Mouse (Mus musculus): ENCODE measurements around the gene Bag5. TPM values are rescaled to one million over a fixed set of nuclear protein-coding genes. Genes with fewer than 3 reads are reported as not detected.
A peak's percentile ranks its signal among the peaks of the same experiment; 100 is the strongest.
"Not testable (repeated sequence)": the region's sequence is repeated elsewhere in the genome, so short reads cannot be mapped to it uniquely, and the experiment has no call there.

Bag5 gene
- polyA plus RNA-seq, 1 experiment from 2014 or later: 71.5 TPM

DNA sequence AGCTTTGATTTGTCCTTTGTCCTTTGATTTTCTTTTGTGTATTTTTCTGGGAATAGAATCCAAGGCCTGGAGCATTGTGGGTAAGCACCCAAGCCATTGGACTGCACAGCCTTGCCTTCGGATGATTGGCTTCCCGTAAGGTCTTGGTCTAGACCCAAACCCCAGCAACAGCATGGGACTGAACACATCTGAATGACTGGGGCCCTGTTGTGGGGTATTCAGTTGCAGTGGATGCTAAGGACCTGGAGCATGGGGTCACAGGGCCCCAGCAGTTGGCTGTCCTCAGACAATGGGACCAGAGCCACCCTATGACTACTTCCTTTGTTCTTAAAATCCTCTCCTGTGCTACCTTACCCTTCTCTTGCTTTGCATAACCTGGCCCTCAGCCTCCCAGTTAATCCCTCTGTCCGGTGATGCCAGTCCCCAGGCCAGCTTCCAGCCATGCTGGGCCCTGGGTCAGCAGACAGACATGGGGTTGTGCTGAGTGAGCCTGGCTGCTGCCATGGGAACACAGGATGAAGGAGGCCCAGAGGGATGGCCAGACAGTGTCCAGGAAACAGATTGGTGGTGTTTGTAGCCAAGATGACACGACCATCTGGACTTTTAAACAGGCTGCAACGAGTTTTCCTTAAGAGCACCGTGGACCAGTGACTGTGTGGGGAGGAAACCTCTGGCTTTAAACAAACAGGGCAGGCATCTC lies 11.7 kb upstream of the Bag5 start:
- Histone ChIP-seq H3K27me3 (replicated peaks; ENCODE audit: control insufficient read depth, insufficient read depth, low read length) (no peaks in the 10 kb centered on the region), H3K4me2 (ENCODE audit: low read length) (no peak overlapping the region), H3K4me1 (replicated peaks; ENCODE audit: control insufficient read depth, insufficient read depth, low read length) (no peaks in the 10 kb centered on the region), H3K9me3 (ENCODE audit: control insufficient read depth, low read length) (no peaks in the 10 kb centered on the region), H3K4me3 (replicated peaks; ENCODE audit: low read length) (no peak overlapping the region), H3K36me3 (ENCODE audit: control insufficient read depth, insufficient read depth) (no peaks in the 10 kb centered on the region; the same call in 1 of the 2 replicates), H3K9ac (replicated peaks; ENCODE audit: low read depth, low read length) (no peak overlapping the region), H3K27ac (ENCODE audit: low read length) (peak overlapping the region; percentile 29; the same call in 1 of the 2 replicates)
- ATAC-seq: no peak
- WGBS: 40% methylated on average over 6 of the region's 6 CpGs

DNA sequence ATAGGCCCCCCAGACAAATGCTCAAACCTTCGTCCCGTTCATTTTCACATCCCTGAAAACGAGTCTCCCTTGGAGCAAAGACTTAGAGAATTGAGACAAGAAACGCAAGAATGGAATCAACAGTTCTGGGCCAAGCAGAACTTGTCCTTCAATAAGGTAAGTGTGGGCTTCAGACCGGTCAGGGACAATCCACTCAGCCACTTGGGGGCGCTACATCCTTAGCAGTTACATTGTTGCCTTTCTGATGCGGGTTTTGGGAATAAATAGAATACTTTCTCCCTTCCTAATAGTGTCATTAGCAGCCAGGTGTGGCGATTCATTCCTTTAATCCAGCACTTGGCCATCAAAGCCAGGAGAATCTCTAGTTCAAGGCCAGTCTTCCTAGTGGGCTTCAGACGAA lies 9.6 kb upstream of the Bag5 start:
- peaks cover 5% of the 10 kb centered on the region for H3K4me1 ChIP-seq (replicated peaks; ENCODE audit: control insufficient read depth, insufficient read depth, low read length)
- no peaks in the 10 kb centered on the region; the same call in 1 of the 2 replicates for H3K36me3 ChIP-seq (ENCODE audit: control insufficient read depth, insufficient read depth)
- no peak overlapping the region for H3K27ac ChIP-seq (ENCODE audit: low read length)
- no peak for ATAC-seq
- no peak overlapping the region for H3K9ac ChIP-seq (replicated peaks; ENCODE audit: low read depth, low read length)
- no peaks in the 10 kb centered on the region for H3K9me3 ChIP-seq (ENCODE audit: control insufficient read depth, low read length)
- H3K4me3 ChIP-seq (replicated peaks; ENCODE audit: low read length): no peak overlapping the region
- H3K27me3 ChIP-seq (replicated peaks; ENCODE audit: control insufficient read depth, insufficient read depth, low read length): no peaks in the 10 kb centered on the region
- WGBS: 69% methylated on average over 9 of the region's 9 CpGs
- H3K4me2 ChIP-seq (ENCODE audit: low read length): no peak overlapping the region

DNA sequence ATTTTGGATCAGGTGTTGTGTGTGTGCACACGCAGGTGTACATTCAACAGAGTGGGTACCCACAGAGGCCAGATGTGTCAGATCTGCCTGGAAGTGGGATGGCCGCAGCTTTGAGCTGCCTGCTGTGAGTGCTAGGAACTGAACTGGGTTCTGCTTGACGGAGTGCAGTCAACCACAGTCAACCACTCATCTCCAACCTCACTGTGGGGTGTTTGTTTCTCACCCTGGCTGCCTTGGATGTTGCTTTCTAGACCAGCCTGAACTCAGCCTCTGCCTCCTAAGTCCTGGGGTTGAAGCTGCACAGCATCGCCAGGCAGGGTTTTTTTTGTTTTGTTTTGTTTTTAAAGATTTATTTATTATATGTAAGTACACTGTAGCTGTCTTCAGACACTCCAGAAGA lies 7.2 kb upstream of the Bag5 start:
- Histone ChIP-seq H3K9ac (replicated peaks; ENCODE audit: low read depth, low read length) (no peak overlapping the region), H3K4me1 (replicated peaks; ENCODE audit: control insufficient read depth, insufficient read depth, low read length) (peaks cover 5% of the 10 kb centered on the region), H3K4me2 (ENCODE audit: low read length) (no peak overlapping the region), H3K4me3 (replicated peaks; ENCODE audit: low read length) (no peak overlapping the region), H3K27ac (ENCODE audit: low read length) (no peak overlapping the region), H3K27me3 (replicated peaks; ENCODE audit: control insufficient read depth, insufficient read depth, low read length) (no peaks in the 10 kb centered on the region), H3K9me3 (ENCODE audit: control insufficient read depth, low read length) (no peaks in the 10 kb centered on the region), H3K36me3 (ENCODE audit: control insufficient read depth, insufficient read depth) (no peaks in the 10 kb centered on the region; the same call in none of the 2 replicates)
- ATAC-seq: no peak
- WGBS: 84% methylated on average over 4 of the region's 4 CpGs

DNA sequence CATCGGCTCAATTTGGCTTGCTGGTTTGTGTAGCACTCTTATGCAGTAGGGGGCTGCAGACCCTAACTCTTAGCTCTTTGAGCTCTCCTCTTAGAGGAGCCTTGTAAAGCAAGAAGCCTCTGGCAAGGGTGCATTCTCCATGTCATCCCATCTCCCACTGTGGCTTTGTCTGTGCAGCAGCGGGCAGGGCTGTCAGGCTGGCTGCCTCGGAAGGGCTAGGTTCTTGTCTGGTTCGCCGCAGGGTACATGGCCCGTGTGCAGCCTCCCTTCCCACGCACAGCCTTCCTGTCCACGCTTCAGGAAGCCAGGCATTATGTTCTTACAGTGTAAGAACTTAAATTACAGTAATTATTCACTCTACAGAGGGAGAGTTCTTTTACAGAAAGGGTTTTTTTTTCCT lies 5.6 kb upstream of the Bag5 start:
- Histone ChIP-seq H3K4me3 (replicated peaks; ENCODE audit: low read length) (no peak overlapping the region), H3K9ac (replicated peaks; ENCODE audit: low read depth, low read length) (no peak overlapping the region; the same call in 1 of the 2 replicates), H3K27ac (ENCODE audit: low read length) (peak overlapping the region; percentile 58), H3K9me3 (ENCODE audit: control insufficient read depth, low read length) (no peaks in the 10 kb centered on the region), H3K4me1 (replicated peaks; ENCODE audit: control insufficient read depth, insufficient read depth, low read length) (peaks cover 12% of the 10 kb centered on the region), H3K27me3 (replicated peaks; ENCODE audit: control insufficient read depth, insufficient read depth, low read length) (no peaks in the 10 kb centered on the region), H3K36me3 (ENCODE audit: control insufficient read depth, insufficient read depth) (no peaks in the 10 kb centered on the region; the same call in none of the 2 replicates), H3K4me2 (ENCODE audit: low read length) (no peak overlapping the region)
- WGBS: 25% methylated on average over 8 of the region's 8 CpGs
- ATAC-seq: no peak; the same call in 1 of the 2 replicates

DNA sequence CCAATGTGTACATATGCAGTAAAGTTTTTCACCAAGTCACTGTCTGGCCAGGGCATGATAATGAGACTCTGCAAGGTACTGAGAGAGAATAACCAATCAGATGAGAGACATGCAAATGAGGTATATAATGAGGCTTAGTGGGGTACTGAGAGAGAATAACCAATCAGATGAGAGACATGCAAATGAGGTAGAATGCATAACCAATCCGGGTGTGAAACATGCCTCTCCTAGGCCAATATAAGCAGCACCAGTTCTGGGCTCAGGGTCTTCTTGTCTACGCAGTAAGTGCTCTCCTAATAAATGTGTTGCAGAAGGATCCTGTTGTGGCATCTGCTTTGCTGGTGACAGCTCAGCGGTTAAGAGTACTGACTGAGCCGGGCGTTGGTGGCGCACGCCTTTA lies 3.4 kb upstream of the Bag5 start:
- ATAC-seq: no peak
- no peak overlapping the region for H3K27ac ChIP-seq (ENCODE audit: low read length)
- peaks cover 19% of the 10 kb centered on the region for H3K4me1 ChIP-seq (replicated peaks; ENCODE audit: control insufficient read depth, insufficient read depth, low read length)
- WGBS: 97% methylated on average over 7 of the region's 7 CpGs
- no peak overlapping the region for H3K4me3 ChIP-seq (replicated peaks; ENCODE audit: low read length)
- H3K4me2 ChIP-seq (ENCODE audit: low read length): no peak overlapping the region
- H3K9ac ChIP-seq (replicated peaks; ENCODE audit: low read depth, low read length): no peak overlapping the region
- H3K9me3 ChIP-seq (ENCODE audit: control insufficient read depth, low read length): no peaks in the 10 kb centered on the region
- no peaks in the 10 kb centered on the region for H3K27me3 ChIP-seq (replicated peaks; ENCODE audit: control insufficient read depth, insufficient read depth, low read length)
- H3K36me3 ChIP-seq (ENCODE audit: control insufficient read depth, insufficient read depth): no peaks in the 10 kb centered on the region; the same call in 1 of the 2 replicates

DNA sequence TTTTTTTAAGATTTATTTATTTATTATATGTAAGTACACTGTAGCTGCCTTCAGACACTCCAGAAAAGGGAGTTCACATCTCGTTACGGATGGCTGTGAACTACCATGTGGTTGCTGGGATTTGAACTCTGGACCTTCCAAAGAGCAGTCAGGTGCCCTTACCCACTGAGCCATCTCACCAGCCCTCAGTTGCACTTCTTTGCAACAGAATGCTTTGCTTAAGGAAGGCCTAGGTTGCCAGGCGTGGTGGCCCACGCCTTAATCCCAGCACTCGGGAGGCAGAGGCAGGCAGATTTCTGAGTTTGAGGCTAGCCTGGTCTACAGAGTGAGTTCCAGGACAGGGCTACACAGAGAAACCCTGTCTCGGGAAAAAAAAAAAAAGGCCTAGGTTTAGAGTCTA lies 823 bp upstream of the Bag5 start:
- peaks cover 24% of the 10 kb centered on the region for H3K4me1 ChIP-seq (replicated peaks; ENCODE audit: control insufficient read depth, insufficient read depth, low read length)
- H3K4me2 ChIP-seq (ENCODE audit: low read length): peak overlapping the region; percentile 61
- H3K9me3 ChIP-seq (ENCODE audit: control insufficient read depth, low read length); H3K27ac ChIP-seq (ENCODE audit: low read length); H3K9ac ChIP-seq (replicated peaks; ENCODE audit: low read depth, low read length); ATAC-seq; H3K27me3 ChIP-seq (replicated peaks; ENCODE audit: control insufficient read depth, insufficient read depth, low read length): not testable (repeated sequence)
- peaks cover 20% of the 10 kb centered on the region for H3K36me3 ChIP-seq (ENCODE audit: control insufficient read depth, insufficient read depth)
- WGBS: 76% methylated on average over 6 of the region's 6 CpGs
- peak overlapping the region; percentile 69 for H3K4me3 ChIP-seq (replicated peaks; ENCODE audit: low read length)

DNA sequence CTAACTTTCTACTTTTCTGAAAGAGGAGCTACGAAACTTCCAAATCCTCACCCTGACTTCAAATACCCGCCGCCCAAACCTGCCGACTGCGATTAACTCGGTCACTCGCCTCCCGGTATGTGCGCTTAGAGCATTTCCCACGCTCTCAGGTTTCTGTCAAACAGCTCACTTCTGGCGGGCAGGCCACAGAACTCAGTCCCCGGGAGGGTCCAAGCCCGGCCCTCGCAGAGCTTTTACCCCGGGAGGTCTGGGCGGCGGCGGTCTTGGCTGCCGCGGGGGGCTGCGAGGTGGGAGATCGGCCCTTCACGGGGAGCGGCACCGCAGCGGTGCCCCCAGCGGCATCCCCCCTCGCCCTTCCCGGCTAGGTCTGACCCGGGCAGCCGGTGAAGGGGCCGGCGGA lies 581 bp downstream of the Bag5 start:
- peak overlapping the region; percentile 58 for H3K4me2 ChIP-seq (ENCODE audit: low read length)
- peaks cover 25% of the 10 kb centered on the region for H3K36me3 ChIP-seq (ENCODE audit: control insufficient read depth, insufficient read depth)
- H3K9me3 ChIP-seq (ENCODE audit: control insufficient read depth, low read length): no peaks in the 10 kb centered on the region
- WGBS: under 1% methylated on average over 30 of the region's 33 CpGs
- ATAC-seq: peak; percentile 5
- H3K27ac ChIP-seq (ENCODE audit: low read length): peak overlapping the region; percentile 77
- H3K4me1 ChIP-seq (replicated peaks; ENCODE audit: control insufficient read depth, insufficient read depth, low read length): peaks cover 19% of the 10 kb centered on the region
- no peaks in the 10 kb centered on the region for H3K27me3 ChIP-seq (replicated peaks; ENCODE audit: control insufficient read depth, insufficient read depth, low read length)
- H3K4me3 ChIP-seq (replicated peaks; ENCODE audit: low read length): peak overlapping the region; percentile 69
- peak overlapping the region; percentile 68 for H3K9ac ChIP-seq (replicated peaks; ENCODE audit: low read depth, low read length)

DNA sequence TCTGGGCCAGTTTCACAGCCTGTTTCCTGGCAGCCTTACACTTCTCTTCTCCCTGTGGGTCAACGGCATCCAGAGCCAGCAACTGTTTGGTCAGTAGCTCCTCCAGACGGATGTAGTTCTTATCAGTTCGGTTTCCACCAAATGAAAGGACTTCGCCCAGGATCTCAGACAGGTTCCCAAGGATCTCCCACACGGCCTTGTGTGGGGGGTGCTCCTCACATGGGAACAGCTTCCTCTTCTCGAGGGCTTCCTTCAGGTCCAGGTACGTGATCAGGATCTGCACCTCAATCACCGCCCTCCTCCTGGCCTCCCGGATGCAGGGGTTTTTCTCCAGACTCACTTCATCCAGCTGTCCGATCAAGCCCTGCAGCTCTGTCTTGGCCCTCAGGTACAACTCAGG lies 3.0 kb downstream of the Bag5 start:
- no peak overlapping the region for H3K27ac ChIP-seq (ENCODE audit: low read length)
- no peaks in the 10 kb centered on the region for H3K27me3 ChIP-seq (replicated peaks; ENCODE audit: control insufficient read depth, insufficient read depth, low read length)
- no peak overlapping the region for H3K4me2 ChIP-seq (ENCODE audit: low read length)
- no peak overlapping the region for H3K9ac ChIP-seq (replicated peaks; ENCODE audit: low read depth, low read length)
- H3K36me3 ChIP-seq (ENCODE audit: control insufficient read depth, insufficient read depth): peaks cover 26% of the 10 kb centered on the region
- no peak overlapping the region for H3K4me3 ChIP-seq (replicated peaks; ENCODE audit: low read length)
- no peaks in the 10 kb centered on the region for H3K9me3 ChIP-seq (ENCODE audit: control insufficient read depth, low read length)
- WGBS: 88% methylated on average over 10 of the region's 10 CpGs
- no peak for ATAC-seq
- H3K4me1 ChIP-seq (replicated peaks; ENCODE audit: control insufficient read depth, insufficient read depth, low read length): peaks cover 19% of the 10 kb centered on the region

DNA sequence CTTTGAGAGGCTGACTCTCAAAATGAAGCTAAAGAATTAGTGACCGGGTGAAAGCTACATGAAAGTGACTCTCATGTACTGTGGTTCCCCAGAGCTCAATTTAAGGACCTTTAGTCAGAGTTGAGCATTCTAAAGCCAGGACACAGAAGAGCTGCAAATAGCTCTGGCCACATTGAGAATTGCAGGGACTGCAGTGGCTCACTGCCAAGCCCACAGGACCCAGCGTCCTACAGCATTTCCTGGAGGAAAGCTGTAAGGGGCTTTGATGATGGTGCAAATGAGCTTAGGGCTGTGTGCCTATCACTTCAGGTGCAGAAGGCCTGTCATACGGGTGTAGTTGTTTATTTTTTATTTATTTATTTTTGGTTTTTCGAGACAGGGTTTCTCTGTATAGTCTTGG lies 4.9 kb downstream of the Bag5 start:
- Histone ChIP-seq H3K27me3 (replicated peaks; ENCODE audit: control insufficient read depth, insufficient read depth, low read length) (no peaks in the 10 kb centered on the region), H3K27ac (ENCODE audit: low read length) (no peak overlapping the region), H3K4me1 (replicated peaks; ENCODE audit: control insufficient read depth, insufficient read depth, low read length) (peaks cover 15% of the 10 kb centered on the region), H3K36me3 (ENCODE audit: control insufficient read depth, insufficient read depth) (peaks cover 26% of the 10 kb centered on the region), H3K9me3 (ENCODE audit: control insufficient read depth, low read length) (no peaks in the 10 kb centered on the region), H3K4me3 (replicated peaks; ENCODE audit: low read length) (no peak overlapping the region), H3K4me2 (ENCODE audit: low read length) (no peak overlapping the region), H3K9ac (replicated peaks; ENCODE audit: low read depth, low read length) (no peak overlapping the region)
- ATAC-seq: no peak
- 70% methylated on average over 4 of the region's 4 CpGs for WGBS

Data from forebrain, embryonic 16.5 days (tissue).